Mouse (Mus musculus): Measurements from ENCODE around the gene Atp2b4. TPM values are rescaled to one million over a fixed set of nuclear protein-coding genes. Genes with fewer than 3 reads are reported as not detected.

Atp2b4 gene
- polyA plus RNA-seq, 1 experiment from 2014 or later = 13.9 TPM

GRCm38 (mm10) chr1:133825140-133825539 is 24.3 kb upstream of the Atp2b4 start:
- H3K27ac ChIP-seq (replicated peaks) = peak overlapping the region; percentile 55
- no peak overlapping the region for H3K4me3 ChIP-seq
- H3K9ac ChIP-seq = peak overlapping the region; percentile 48
- peaks cover 48% of the 10 kb centered on the region for H3K4me1 ChIP-seq
- no peaks in the 10 kb centered on the region for H3K9me3 ChIP-seq
- H3K27me3 ChIP-seq (replicated peaks) = no peaks in the 10 kb centered on the region
- ATAC-seq (ENCODE audit: extremely low read depth, insufficient number of reproducible peaks, low FRiP score, low TSS enrichment) = no peak
- WGBS = 68% methylated on average over 2 of the region's 2 CpGs
- H3K36me3 ChIP-seq = no peaks in the 10 kb centered on the region
- H3K4me2 ChIP-seq = no peak overlapping the region

GRCm38 (mm10) chr1:133821144-133821543 is 20.3 kb upstream of the Atp2b4 start:
- Histone ChIP-seq H3K4me1 (peaks cover 42% of the 10 kb centered on the region), H3K9me3 (no peaks in the 10 kb centered on the region), H3K27ac (replicated peaks) (no peak overlapping the region), H3K9ac (peak overlapping the region; percentile 33; the same call in 1 of the 2 replicates), H3K27me3 (replicated peaks) (0 out of 2 replicates have a peak, but pooled peaks cover 4% of the 10 kb centered on the region), H3K4me3 (no peak overlapping the region), H3K36me3 (no peaks in the 10 kb centered on the region), H3K4me2 (no peak overlapping the region)
- WGBS = 32% methylated on average over 5 of the region's 5 CpGs
- ATAC-seq (ENCODE audit: extremely low read depth, insufficient number of reproducible peaks, low FRiP score, low TSS enrichment) = no peak

- Histone ChIP-seq H3K36me3 (no peaks in the 10 kb centered on the region), H3K4me1 (peaks cover 41% of the 10 kb centered on the region), H3K27ac (replicated peaks) (no peak overlapping the region), H3K4me2 (no peak overlapping the region), H3K27me3 (replicated peaks) (0 out of 2 replicates have a peak, but pooled peaks cover 4% of the 10 kb centered on the region), H3K9ac (no peak overlapping the region), H3K9me3 (no peaks in the 10 kb centered on the region), H3K4me3 (no peak overlapping the region)
- no peak for ATAC-seq (ENCODE audit: extremely low read depth, insufficient number of reproducible peaks, low FRiP score, low TSS enrichment)
- WGBS = 47% methylated on average over 2 of the region's 2 CpGs
These were observed 19.3 kb upstream of the Atp2b4 start for GRCm38 (mm10) chr1:133820100-133820499.

GRCm38 (mm10) chr1:133818531-133818930 is 17.7 kb upstream of the Atp2b4 start:
- ATAC-seq (ENCODE audit: extremely low read depth, insufficient number of reproducible peaks, low FRiP score, low TSS enrichment) = no peak
- no peak overlapping the region for H3K27ac ChIP-seq (replicated peaks)
- H3K36me3 ChIP-seq = no peaks in the 10 kb centered on the region
- H3K9ac ChIP-seq = no peak overlapping the region
- H3K4me2 ChIP-seq = no peak overlapping the region
- peaks cover 33% of the 10 kb centered on the region for H3K4me1 ChIP-seq
- H3K27me3 ChIP-seq (replicated peaks) = 0 out of 2 replicates have a peak, but pooled peaks cover 4% of the 10 kb centered on the region
- no peaks in the 10 kb centered on the region for H3K9me3 ChIP-seq
- H3K4me3 ChIP-seq = no peak overlapping the region
- WGBS = 78% methylated on average over 2 of the region's 2 CpGs

- Histone ChIP-seq H3K4me1 (peaks cover 25% of the 10 kb centered on the region), H3K9me3 (no peaks in the 10 kb centered on the region), H3K27ac (replicated peaks) (peak overlapping the region; percentile 53), H3K4me2 (no peak overlapping the region), H3K27me3 (replicated peaks) (0 out of 2 replicates have a peak, but pooled peaks cover 4% of the 10 kb centered on the region), H3K4me3 (no peak overlapping the region), H3K9ac (0 out of 2 replicates have a peak overlapping the region, but pooled peaks have one; percentile 9), H3K36me3 (no peaks in the 10 kb centered on the region)
- WGBS = 28% methylated on average over 12 of the region's 12 CpGs
- ATAC-seq (ENCODE audit: extremely low read depth, insufficient number of reproducible peaks, low FRiP score, low TSS enrichment) = peak; percentile 63; the same call in 1 of the 2 replicates
These were observed 15.1 kb upstream of the Atp2b4 start for GRCm38 (mm10) chr1:133815747-133816491.

GRCm38 (mm10) chr1:133809376-133809775 is 8.5 kb upstream of the Atp2b4 start:
- Histone ChIP-seq H3K4me1 (no peaks in the 10 kb centered on the region), H3K27me3 (replicated peaks) (no peaks in the 10 kb centered on the region; the same call in 1 of the 2 replicates), H3K4me2 (no peak overlapping the region), H3K27ac (replicated peaks) (no peak overlapping the region), H3K4me3 (no peak overlapping the region), H3K36me3 (no peaks in the 10 kb centered on the region), H3K9ac (no peak overlapping the region), H3K9me3 (no peaks in the 10 kb centered on the region)
- 68% methylated on average over 5 of the region's 5 CpGs for WGBS
- no peak for ATAC-seq (ENCODE audit: extremely low read depth, insufficient number of reproducible peaks, low FRiP score, low TSS enrichment)

GRCm38 (mm10) chr1:133808020-133808419 is 7.2 kb upstream of the Atp2b4 start:
- Histone ChIP-seq H3K9me3 (no peaks in the 10 kb centered on the region), H3K27ac (replicated peaks) (no peak overlapping the region), H3K4me2 (no peak overlapping the region), H3K36me3 (no peaks in the 10 kb centered on the region), H3K4me3 (no peak overlapping the region), H3K4me1 (peaks cover 9% of the 10 kb centered on the region; the same call in 1 of the 2 replicates), H3K27me3 (replicated peaks) (no peaks in the 10 kb centered on the region; the same call in 1 of the 2 replicates), H3K9ac (no peak overlapping the region)
- WGBS = 58% methylated on average over 8 of the region's 8 CpGs
- ATAC-seq (ENCODE audit: extremely low read depth, insufficient number of reproducible peaks, low FRiP score, low TSS enrichment) = no peak

GRCm38 (mm10) chr1:133801743-133802142 is 902 bp upstream of the Atp2b4 start:
- Histone ChIP-seq H3K9me3 (no peaks in the 10 kb centered on the region), H3K4me2 (peak overlapping the region; percentile 73), H3K4me1 (peaks cover 55% of the 10 kb centered on the region), H3K27ac (replicated peaks) (no peak overlapping the region), H3K27me3 (replicated peaks) (no peaks in the 10 kb centered on the region; the same call in 1 of the 2 replicates), H3K9ac (no peak overlapping the region), H3K4me3 (no peak overlapping the region), H3K36me3 (0 out of 2 replicates have a peak, but pooled peaks cover 2% of the 10 kb centered on the region)
- ATAC-seq (ENCODE audit: extremely low read depth, insufficient number of reproducible peaks, low FRiP score, low TSS enrichment) = no peak
- 71% methylated on average over 5 of the region's 5 CpGs for WGBS

- H3K27ac ChIP-seq (replicated peaks) = peak overlapping the region; percentile 82
- no peak; the same call in 1 of the 2 replicates for ATAC-seq (ENCODE audit: extremely low read depth, insufficient number of reproducible peaks, low FRiP score, low TSS enrichment)
- under 1% methylated on average over 16 of the region's 16 CpGs for whole genome bisulfite sequencing
These were observed 329 bp downstream of the Atp2b4 start for GRCm38 (mm10) chr1:133800512-133800911.

GRCm38 (mm10) chr1:133799686-133800445 is 975 bp downstream of the Atp2b4 start:
- WGBS = 1% methylated on average over 20 of the region's 21 CpGs
- H3K36me3 ChIP-seq = peaks cover 9% of the 10 kb centered on the region
- H3K4me3 ChIP-seq = peak overlapping the region; percentile 62
- peak overlapping the region; percentile 73 for H3K4me2 ChIP-seq
- H3K4me1 ChIP-seq = peaks cover 65% of the 10 kb centered on the region
- peak overlapping the region; percentile 82 for H3K27ac ChIP-seq (replicated peaks)
- ATAC-seq (ENCODE audit: extremely low read depth, insufficient number of reproducible peaks, low FRiP score, low TSS enrichment) = no peak
- H3K27me3 ChIP-seq (replicated peaks) = no peaks in the 10 kb centered on the region; the same call in 1 of the 2 replicates
- peak overlapping the region; percentile 86 for H3K9ac ChIP-seq
- H3K9me3 ChIP-seq = no peaks in the 10 kb centered on the region

More at GRCm38 (mm10) chr1:133800512-133800911, 329 bp downstream of the Atp2b4 start:
- H3K4me3 ChIP-seq = peak overlapping the region; percentile 62
- peak overlapping the region; percentile 73 for H3K4me2 ChIP-seq
- peaks cover 65% of the 10 kb centered on the region for H3K4me1 ChIP-seq
- H3K36me3 ChIP-seq = 0 out of 2 replicates have a peak, but pooled peaks cover 5% of the 10 kb centered on the region
- no peaks in the 10 kb centered on the region; the same call in 1 of the 2 replicates for H3K27me3 ChIP-seq (replicated peaks)
- H3K9me3 ChIP-seq = no peaks in the 10 kb centered on the region
- H3K9ac ChIP-seq = peak overlapping the region; percentile 86

- Histone ChIP-seq H3K4me2 (peak overlapping the region; percentile 73), H3K36me3 (peaks cover 14% of the 10 kb centered on the region), H3K4me3 (peak overlapping the region; percentile 62), H3K9me3 (no peaks in the 10 kb centered on the region), H3K4me1 (peaks cover 65% of the 10 kb centered on the region), H3K27ac (replicated peaks) (peak overlapping the region; percentile 82), H3K27me3 (replicated peaks) (no peaks in the 10 kb centered on the region), H3K9ac (peak overlapping the region; percentile 86)
- no peak for ATAC-seq (ENCODE audit: extremely low read depth, insufficient number of reproducible peaks, low FRiP score, low TSS enrichment)
- 47% methylated on average over 1 of the region's 1 CpGs for WGBS
These were observed 1.9 kb downstream of the Atp2b4 start for GRCm38 (mm10) chr1:133798821-133799415.
